Mouse (Mus musculus) bone marrow, adult 2 months (tissue): ENCODE data around the gene Rpl14. TPM values are rescaled to one million over a fixed set of nuclear protein-coding genes. Genes with fewer than 3 reads are reported as not detected.
A peak's percentile ranks its signal among the peaks of the same experiment; 100 is the strongest.

ENCODE experiments used
- H3K27ac ChIP-seq: fragments of 200-500 bp; 2 replicates; pipeline ENCODE4 v1.5.1; 2012; ENCODE audit warnings: low read depth, mild to moderate bottlenecking, control low read depth, inconsistent platforms, low read length; ENCODE audit not compliant: control insufficient read depth, poor library complexity, insufficient read depth
- H3K4me1 ChIP-seq: fragments of 200-500 bp; 2 replicates; pipeline ENCODE4 v1.6.1; 2011; ENCODE audit warnings: low read length; ENCODE audit not compliant: control insufficient read depth, insufficient read depth
- H3K4me3 ChIP-seq: fragments of 200-500 bp; replicated peaks from 2 replicates; pipeline ENCODE3; 2011; ENCODE audit warnings: mild to moderate bottlenecking, low read depth, low read length, control low read depth; ENCODE audit not compliant: control insufficient read depth
- CTCF ChIP-seq: fragments of 200-500 bp; IDR thresholded peaks from 2 replicates; pipeline ENCODE4 v1.5.1; 2011; ENCODE audit warnings: low read length, control low read depth; ENCODE audit not compliant: control insufficient read depth, insufficient read depth
- POLR2A ChIP-seq: fragments of 200-500 bp; IDR thresholded peaks from 2 replicates; pipeline ENCODE4 v1.6.1; 2011; ENCODE audit warnings: low read depth, mild to moderate bottlenecking, control low read depth, low read length, borderline replicate concordance; ENCODE audit not compliant: control insufficient read depth
- WGBS: fragments of 180-500 bp; shearing (Covaris S2); methylation state at CpG from one replicate; pipeline ENCODE4 v1.1.7; 2018; 5-methylcytosine and 5-hydroxymethylcytosine counted together
- polyA plus RNA-seq: library from polyadenylated mRNA; stranded (reverse); fragments of >200 nt; gene quantifications from 2 replicates; pipeline ENCODE4 v1.2.4, GENCODE M21; 2011; ENCODE audit warnings: low replicate concordance; ENCODE audit not compliant: missing spikeins, insufficient read depth, insufficient read length

Rpl14 gene
- polyA plus RNA-seq, 1 experiment: 1,026 TPM

GRCm38 (mm10) chr9:120591490-120591889 is 20.2 kb downstream of the Rpl14 start:
- Histone ChIP-seq H3K4me1 (no peaks in the 10 kb centered on the region), H3K4me3 (no peak overlapping the region), H3K27ac (no peak overlapping the region)
- WGBS: 4% methylated on average over 9 of the region's 9 CpGs
- peak; percentile 69 for TF ChIP-seq CTCF
- no peak for TF ChIP-seq POLR2A

- 71% methylated on average over 9 of the region's 9 CpGs for WGBS
- Histone ChIP-seq H3K4me3 (no peak overlapping the region), H3K27ac (no peak overlapping the region), H3K4me1 (no peaks in the 10 kb centered on the region)
- TF ChIP-seq CTCF: no peak
- no peak for TF ChIP-seq POLR2A
Observed at GRCm38 (mm10) chr9:120593383-120594101, 22.3 kb downstream of the Rpl14 start.

GRCm38 (mm10) chr9:120594839-120595238 is 23.6 kb downstream of the Rpl14 start:
- Histone ChIP-seq H3K4me1 (no peaks in the 10 kb centered on the region), H3K4me3 (no peak overlapping the region), H3K27ac (no peak overlapping the region)
- no peak for TF ChIP-seq CTCF
- no peak for TF ChIP-seq POLR2A
- 71% methylated on average over 6 of the region's 6 CpGs for WGBS

- WGBS: 77% methylated on average over 4 of the region's 4 CpGs
- Histone ChIP-seq H3K4me1 (no peaks in the 10 kb centered on the region), H3K27ac (no peak overlapping the region), H3K4me3 (no peak overlapping the region)
- no peak for TF ChIP-seq CTCF
- no peak for TF ChIP-seq POLR2A
Observed at GRCm38 (mm10) chr9:120595306-120595705, 24.1 kb downstream of the Rpl14 start.

GRCm38 (mm10) chr9:120601488-120602171 is 30.4 kb downstream of the Rpl14 start:
- H3K27ac ChIP-seq: no peak overlapping the region
- TF ChIP-seq POLR2A (no peak), CTCF (peak; percentile 84)
- 12% methylated on average over 17 of the region's 17 CpGs for whole genome bisulfite sequencing

GRCm38 (mm10) chr9:120602172-120602838 is 31.1 kb downstream of the Rpl14 start:
- no peak overlapping the region for H3K27ac ChIP-seq
- 50% methylated on average over 17 of the region's 17 CpGs for WGBS
- no peak for TF ChIP-seq POLR2A
- no peak for TF ChIP-seq CTCF
- no peaks in the 10 kb centered on the region for H3K4me1 ChIP-seq
- no peak overlapping the region for H3K4me3 ChIP-seq

More at GRCm38 (mm10) chr9:120601488-120602171, 30.4 kb downstream of the Rpl14 start:
- Histone ChIP-seq H3K4me3 (peak overlapping the region; percentile 33), H3K4me1 (no peaks in the 10 kb centered on the region)

GRCm38 (mm10) chr9:120602839-120603511 is 31.7 kb downstream of the Rpl14 start:
- Histone ChIP-seq H3K27ac (no peak overlapping the region), H3K4me3 (no peak overlapping the region), H3K4me1 (no peaks in the 10 kb centered on the region)
- WGBS: 24% methylated on average over 23 of the region's 23 CpGs
- TF ChIP-seq CTCF (peak; percentile 85), POLR2A (no peak)

GRCm38 (mm10) chr9:120603512-120603908 is 32.3 kb downstream of the Rpl14 start:
- TF ChIP-seq POLR2A (no peak), CTCF (no peak)
- no peak overlapping the region for H3K27ac ChIP-seq
- WGBS: 70% methylated on average over 10 of the region's 10 CpGs
- H3K4me1 ChIP-seq: no peaks in the 10 kb centered on the region
- H3K4me3 ChIP-seq: no peak overlapping the region
